Mouse (Mus musculus): Measurements from ENCODE around the gene Zfp819.

GRCm38 (mm10) chr7:43579440-43580171, 27.4 kb upstream of the Zfp819 start, which contains the start of gene Zfp719:
- TF ChIP-seq CTCF (IDR thresholded peaks at IDR 0.05; ENCODE audit: extremely low read depth, insufficient read depth, low read length): no peak
- peak; percentile 69 for TF ChIP-seq POLR2A (IDR thresholded peaks at IDR 0.05; ENCODE audit: extremely low read depth, insufficient read depth, low read length)
